Mouse (Mus musculus) lung, postnatal 0 days (tissue): ENCODE results near the gene Gse1. TPM values are rescaled to one million over a fixed set of nuclear protein-coding genes. Genes with fewer than 3 reads are reported as not detected.
A peak's percentile ranks its signal among the peaks of the same experiment; 100 is the strongest.

ENCODE experiments used
- ATAC-seq: fragments of 200-750 bp; cut with Nextera tagmentation; 2 replicates; pipeline ENCODE4 v1.8.0; 2017; ENCODE audit warnings: moderate library complexity
- DNase-seq: peaks from one replicate; pipeline ENCODE4 v3.0.0-alpha.2; 2016; ENCODE audit warnings: low spot score
- H3K27ac ChIP-seq: fragments of 300-500 bp; sonication (generic); 2 replicates; pipeline ENCODE4 v1.5.1; 2014; ENCODE audit warnings: antibody characterized with exemption, mild to moderate bottlenecking, low read length, mixed read lengths
- H3K27me3 ChIP-seq: fragments of 300-500 bp; sonication (generic); replicated peaks from 2 replicates; pipeline ENCODE4 v1.6.1; 2014; ENCODE audit warnings: low read length, mixed read lengths; ENCODE audit not compliant: insufficient read depth
- H3K36me3 ChIP-seq: fragments of 300-500 bp; sonication (generic); 2 replicates; pipeline ENCODE4 v1.6.1; 2014; ENCODE audit warnings: low read length, mixed read lengths; ENCODE audit not compliant: insufficient read depth
- H3K4me1 ChIP-seq: fragments of 300-500 bp; sonication (generic); 2 replicates; pipeline ENCODE4 v1.6.1; 2014; ENCODE audit warnings: antibody characterized with exemption, low read depth, low read length, mixed read lengths; ENCODE audit not compliant: insufficient read depth
- H3K4me2 ChIP-seq: fragments of 300-500 bp; sonication (generic); replicated peaks from 2 replicates; pipeline ENCODE4 v1.6.1; 2014; ENCODE audit warnings: low read depth, mild to moderate bottlenecking, low read length, moderate library complexity, mixed read lengths
- H3K4me3 ChIP-seq: fragments of 300-500 bp; sonication (generic); 2 replicates; pipeline ENCODE4 v1.5.1; 2014; ENCODE audit warnings: low read depth, low read length
- H3K9ac ChIP-seq: fragments of 300-500 bp; sonication (generic); replicated peaks from 2 replicates; pipeline ENCODE4 v1.6.1; 2014; ENCODE audit warnings: low read depth, mild to moderate bottlenecking
- H3K9me3 ChIP-seq: fragments of 300-500 bp; sonication (generic); 2 replicates; pipeline ENCODE4 v1.6.1; 2016; ENCODE audit warnings: low read length, mixed read lengths
- CTCF ChIP-seq: IDR thresholded peaks from 2 replicates; pipeline ENCODE4 v1.5.1; 2016; ENCODE audit warnings: antibody characterized with exemption, mild to moderate bottlenecking
- EP300 ChIP-seq: IDR thresholded peaks from 2 replicates; pipeline ENCODE4 v1.6.1; 2016; ENCODE audit warnings: antibody characterized with exemption, mild to moderate bottlenecking, control low read depth
- WGBS: fragments of 180-500 bp; shearing (Covaris S2); extraction: QIAGEN DNeasy Blood & Tissue Kit; methylation state at CpG from one replicate; pipeline ENCODE4 v1.1.7; 2014; 5-methylcytosine and 5-hydroxymethylcytosine counted together
- polyA plus RNA-seq: library from polyadenylated mRNA; unstranded; fragments of >200 nt; fragmentation: Nextera tagmentation; extraction: Ambion mirVana; gene quantifications from 2 replicates; pipeline ENCODE4 v1.2.1, GENCODE M21; 2015

Gene Gse1
- polyA plus RNA-seq, 1 experiment from 2014 or later = 9.9 TPM

GRCm38 (mm10) chr8:120412911-120413625 lies 184.8 kb downstream of the Gse1 start:
- Histone ChIP-seq H3K9ac (no peak overlapping the region), H3K4me2 (no peak overlapping the region), H3K9me3 (no peaks in the 10 kb centered on the region), H3K36me3 (no peaks in the 10 kb centered on the region), H3K27me3 (no peaks in the 10 kb centered on the region), H3K4me3 (no peak overlapping the region), H3K4me1 (peaks cover 21% of the 10 kb centered on the region; the same call in 1 of the 2 replicates), H3K27ac (no peak overlapping the region)
- no peak for TF ChIP-seq CTCF
- TF ChIP-seq EP300 = no peak
- 80% methylated on average over 29 of the region's 29 CpGs for WGBS
- DNase-seq = no peak
- ATAC-seq = no peak

GRCm38 (mm10) chr8:120413626-120413988 lies 185.4 kb downstream of the Gse1 start:
- TF ChIP-seq CTCF (no peak), EP300 (no peak)
- 68% methylated on average over 6 of the region's 6 CpGs for WGBS
- Histone ChIP-seq H3K9me3 (no peaks in the 10 kb centered on the region), H3K4me1 (peaks cover 23% of the 10 kb centered on the region; the same call in 1 of the 2 replicates), H3K27ac (no peak overlapping the region), H3K4me2 (no peak overlapping the region), H3K27me3 (no peaks in the 10 kb centered on the region), H3K36me3 (no peaks in the 10 kb centered on the region), H3K4me3 (no peak overlapping the region), H3K9ac (no peak overlapping the region)
- DNase-seq (no peak), ATAC-seq (no peak)

- DNase-seq = no peak
- Histone ChIP-seq H3K9ac (no peak overlapping the region), H3K4me3 (no peak overlapping the region), H3K4me2 (no peak overlapping the region), H3K27me3 (no peaks in the 10 kb centered on the region), H3K9me3 (no peaks in the 10 kb centered on the region), H3K4me1 (peaks cover 18% of the 10 kb centered on the region; the same call in 1 of the 2 replicates), H3K27ac (no peak overlapping the region), H3K36me3 (no peaks in the 10 kb centered on the region)
- WGBS = 63% methylated on average over 4 of the region's 4 CpGs
- no peak for ATAC-seq
- TF ChIP-seq EP300 (no peak), CTCF (no peak)
Measured at GRCm38 (mm10) chr8:120414216-120414615, 186.0 kb downstream of the Gse1 start.

- WGBS = 73% methylated on average over 9 of the region's 11 CpGs
- Histone ChIP-seq H3K9ac (no peak overlapping the region), H3K4me1 (peaks cover 18% of the 10 kb centered on the region; the same call in 1 of the 2 replicates), H3K4me2 (no peak overlapping the region), H3K27ac (peak overlapping the region; percentile 90; the same call in 1 of the 2 replicates), H3K4me3 (no peak overlapping the region), H3K27me3 (no peaks in the 10 kb centered on the region), H3K9me3 (no peaks in the 10 kb centered on the region), H3K36me3 (no peaks in the 10 kb centered on the region)
- no peak for ATAC-seq
- no peak for DNase-seq
- TF ChIP-seq CTCF (no peak), EP300 (no peak)
Measured at GRCm38 (mm10) chr8:120415474-120415873, 187.2 kb downstream of the Gse1 start.

DNA sequence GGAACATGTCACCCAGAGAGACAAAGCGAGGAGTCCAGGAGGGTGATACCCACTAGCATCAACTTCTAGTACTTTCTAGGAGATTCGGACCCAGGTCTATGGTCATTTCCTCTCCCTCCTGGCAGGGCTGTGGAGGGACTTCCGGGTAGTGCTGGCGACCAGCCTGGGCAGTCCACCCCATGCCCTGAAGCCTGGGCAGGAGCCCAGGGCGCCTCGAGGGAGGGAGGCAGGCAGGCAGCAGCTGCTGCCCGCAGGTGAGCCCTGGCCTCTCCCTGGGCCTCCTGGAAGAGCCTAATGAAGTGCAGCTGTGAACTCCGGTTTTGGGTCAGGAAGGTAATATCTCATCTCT lies 187.9 kb downstream of the Gse1 start:
- H3K4me2 ChIP-seq = peak overlapping the region; percentile 36; the same call in 1 of the 2 replicates
- ATAC-seq (peak; percentile 34), DNase-seq (peak; percentile 44)
- H3K4me3 ChIP-seq = no peak overlapping the region
- no peaks in the 10 kb centered on the region for H3K9me3 ChIP-seq
- H3K27me3 ChIP-seq = no peaks in the 10 kb centered on the region
- peak overlapping the region; percentile 90 for H3K27ac ChIP-seq
- no peak for TF ChIP-seq CTCF
- no peak for TF ChIP-seq EP300
- H3K4me1 ChIP-seq = peaks cover 18% of the 10 kb centered on the region; the same call in 1 of the 2 replicates
- 12% methylated on average over 7 of the region's 8 CpGs for WGBS
- H3K36me3 ChIP-seq = no peaks in the 10 kb centered on the region
- peak overlapping the region; percentile 32; the same call in 1 of the 2 replicates for H3K9ac ChIP-seq

DNA sequence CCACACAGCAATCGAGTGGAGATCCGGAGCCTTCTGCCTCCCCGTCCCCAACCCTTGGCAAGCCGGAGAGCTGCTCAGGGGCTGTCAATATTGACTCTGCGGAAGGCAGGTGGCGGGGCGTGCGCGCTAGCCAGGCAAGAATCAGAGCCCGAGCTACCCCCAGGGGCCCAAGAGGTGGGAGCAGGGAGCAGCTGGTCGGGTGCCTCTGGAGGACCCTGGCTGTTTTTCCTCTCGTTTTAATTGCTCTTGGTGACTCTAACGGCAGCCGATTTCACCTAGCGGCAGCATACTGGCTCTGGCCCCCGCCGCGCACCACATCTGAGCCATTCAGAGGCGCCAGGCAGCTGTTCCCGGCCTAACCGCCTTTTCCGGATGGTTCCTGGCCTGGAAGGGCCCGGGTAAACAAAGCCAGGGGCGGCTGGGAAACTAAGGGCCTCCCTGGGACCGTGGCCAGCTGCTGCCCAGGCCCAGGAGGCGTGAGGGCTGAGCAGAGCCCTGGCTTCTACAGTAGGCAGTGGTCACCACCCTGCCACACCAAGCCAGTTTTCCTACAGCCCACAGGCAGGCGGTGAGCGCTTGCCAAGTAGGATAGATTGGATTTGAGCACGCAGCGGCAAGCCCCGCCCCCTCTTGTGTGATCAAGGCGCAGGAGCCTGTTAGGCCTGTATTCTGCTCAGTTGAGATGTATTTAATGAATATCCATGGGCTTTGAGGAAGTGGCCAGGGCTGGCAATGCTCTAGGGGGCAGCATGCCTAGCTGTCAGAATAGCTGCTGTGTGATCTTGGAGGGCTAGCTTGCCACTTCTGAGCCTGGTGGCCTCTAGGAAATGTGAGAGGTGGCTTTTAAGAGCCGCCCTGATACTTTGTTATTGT lies 188.5 kb downstream of the Gse1 start:
- H3K9ac ChIP-seq = peak overlapping the region; percentile 32; the same call in 1 of the 2 replicates
- H3K4me3 ChIP-seq = no peak overlapping the region
- no peaks in the 10 kb centered on the region for H3K9me3 ChIP-seq
- TF ChIP-seq CTCF = peak; percentile 68
- TF ChIP-seq EP300 = peak; percentile 83
- H3K27me3 ChIP-seq = no peaks in the 10 kb centered on the region
- H3K4me1 ChIP-seq = peaks cover 18% of the 10 kb centered on the region; the same call in 1 of the 2 replicates
- H3K27ac ChIP-seq = peak overlapping the region; percentile 90
- DNase-seq = peak; percentile 95
- peak; percentile 95 for ATAC-seq
- 7% methylated on average over 33 of the region's 33 CpGs for WGBS
- H3K4me2 ChIP-seq = peak overlapping the region; percentile 36; the same call in 1 of the 2 replicates
- H3K36me3 ChIP-seq = no peaks in the 10 kb centered on the region
